Mouse (Mus musculus): ENCODE results near the gene Trex2. TPM values are rescaled to one million over a fixed set of nuclear protein-coding genes. Genes with fewer than 3 reads are reported as not detected.
A peak's percentile ranks its signal among the peaks of the same experiment; 100 is the strongest.
"Not testable (repeated sequence)": the region's sequence is repeated elsewhere in the genome, so short reads cannot be mapped to it uniquely, and the experiment has no call there.

Gene Trex2
- total RNA-seq, 2 experiments from 2014 or later = not detected

DNA sequence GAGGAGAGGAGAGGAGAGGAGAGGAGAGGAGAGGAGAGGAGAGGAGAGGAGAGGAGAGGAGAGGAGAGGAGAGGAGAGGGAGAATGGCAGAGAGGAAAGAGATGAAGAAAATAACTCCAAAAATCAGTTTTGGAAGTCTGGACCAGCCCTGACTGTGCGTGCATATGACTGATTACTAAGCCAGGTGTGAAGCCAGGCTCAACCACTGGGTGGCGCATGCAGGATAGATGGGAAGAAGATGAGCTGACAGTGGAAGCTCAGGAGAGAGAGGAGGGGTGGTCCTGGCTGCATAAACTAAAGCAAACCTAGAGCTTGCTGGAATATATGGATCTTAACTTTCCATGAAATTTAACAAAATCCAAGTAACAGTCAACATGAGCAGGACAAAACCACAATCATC lies 16.8 kb upstream of the Trex2 start:
- peak; percentile 61 to 79 for DNase-seq
- intact Hi-C loops (cut with DNase I) = loop anchor here (1.0 to 10.0 kb wide), 3 partner anchors 41 to 397 kb away; no protein-coding TSS in a partner anchor

DNA sequence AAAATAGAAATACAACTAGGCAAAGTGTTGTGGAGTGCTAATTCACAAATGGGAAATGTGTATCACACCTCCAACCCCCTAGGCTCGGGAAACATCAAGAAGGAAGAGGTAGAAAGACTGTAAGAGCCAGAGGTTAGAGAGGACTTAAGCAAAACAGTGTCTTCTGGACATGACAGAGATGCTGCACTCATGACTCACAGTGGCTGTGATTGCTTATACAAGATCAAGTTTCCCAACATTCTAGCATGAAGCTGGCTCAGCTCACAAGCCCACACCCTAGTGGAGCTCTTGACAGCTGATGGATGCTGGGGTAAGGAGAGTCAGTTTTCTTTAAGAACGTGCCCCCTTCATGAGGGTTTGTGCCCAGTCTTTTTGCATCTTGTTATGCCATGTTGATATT lies 6.3 kb upstream of the Trex2 start:
- intact Hi-C loops (cut with DNase I) = no loop called here
- no peak for DNase-seq

DNA sequence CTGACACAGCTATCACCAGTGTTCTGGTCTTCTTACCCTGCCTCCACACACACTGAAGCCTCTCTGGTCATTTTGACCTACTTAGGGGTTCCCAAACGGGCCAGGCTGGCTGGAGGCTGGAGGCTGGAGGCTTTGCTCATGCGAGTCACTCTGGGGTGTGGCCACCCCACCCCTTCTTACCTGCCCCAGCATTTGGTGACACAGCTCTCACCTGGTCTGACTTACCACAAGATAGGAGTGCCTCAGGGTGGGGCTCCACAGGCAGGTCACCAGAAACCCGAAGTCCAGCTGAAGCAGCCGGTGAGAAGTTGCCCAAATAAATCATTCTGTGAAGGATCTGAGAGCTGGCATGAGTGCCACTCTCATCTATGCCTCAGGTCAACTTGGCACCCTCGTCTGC lies 2.3 kb downstream of the Trex2 start:
- intact Hi-C loops (cut with DNase I) = loop anchor here (5.0 kb wide), 1 partner anchor 121 kb away; no protein-coding TSS in a partner anchor
- DNase-seq = no peak

DNA sequence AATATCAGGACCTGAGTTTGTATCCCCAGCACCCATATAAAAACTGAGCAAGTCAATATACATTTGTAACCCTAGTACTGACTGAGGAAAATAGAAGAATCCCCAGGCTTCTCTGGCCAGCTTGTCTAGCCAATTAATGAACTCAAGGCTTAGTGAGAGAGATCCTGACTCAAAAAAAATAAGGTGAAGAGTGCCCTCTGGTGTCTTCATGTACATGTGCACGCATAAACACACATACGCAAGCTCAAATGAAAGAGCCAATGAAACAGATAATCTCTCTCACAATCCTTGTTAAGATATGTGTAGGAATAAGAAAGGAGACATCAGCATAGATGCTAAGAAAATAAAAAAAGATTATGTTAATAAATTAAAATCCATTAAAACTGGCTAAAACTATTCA lies 5.1 kb downstream of the Trex2 start:
- no peak for DNase-seq
- intact Hi-C loops (cut with DNase I) = loop anchor here (5.0 kb wide), 1 partner anchor 118 kb away; no protein-coding TSS in a partner anchor

DNA sequence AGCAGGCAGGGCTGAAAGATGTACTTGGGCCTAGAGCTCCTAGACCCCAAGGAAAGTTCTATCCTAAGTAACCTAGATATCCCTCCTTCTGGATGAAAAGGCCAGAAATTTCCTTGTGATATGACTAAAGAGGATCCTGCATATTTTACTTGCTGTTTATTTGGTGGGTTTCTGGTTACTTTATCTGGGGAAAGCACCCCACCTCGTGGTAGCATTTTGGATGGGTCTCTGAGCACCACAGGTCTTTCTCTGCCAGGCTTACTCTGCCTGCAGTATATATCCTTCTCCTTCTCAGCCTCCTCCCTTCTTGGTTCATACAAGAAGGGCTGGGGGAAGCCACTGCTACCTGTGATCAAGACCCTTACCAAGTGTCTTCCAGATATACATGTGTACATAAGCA lies 22.4 kb downstream of the Trex2 start:
- intact Hi-C loops (cut with DNase I) = no loop called here
- no peak for DNase-seq

DNA sequence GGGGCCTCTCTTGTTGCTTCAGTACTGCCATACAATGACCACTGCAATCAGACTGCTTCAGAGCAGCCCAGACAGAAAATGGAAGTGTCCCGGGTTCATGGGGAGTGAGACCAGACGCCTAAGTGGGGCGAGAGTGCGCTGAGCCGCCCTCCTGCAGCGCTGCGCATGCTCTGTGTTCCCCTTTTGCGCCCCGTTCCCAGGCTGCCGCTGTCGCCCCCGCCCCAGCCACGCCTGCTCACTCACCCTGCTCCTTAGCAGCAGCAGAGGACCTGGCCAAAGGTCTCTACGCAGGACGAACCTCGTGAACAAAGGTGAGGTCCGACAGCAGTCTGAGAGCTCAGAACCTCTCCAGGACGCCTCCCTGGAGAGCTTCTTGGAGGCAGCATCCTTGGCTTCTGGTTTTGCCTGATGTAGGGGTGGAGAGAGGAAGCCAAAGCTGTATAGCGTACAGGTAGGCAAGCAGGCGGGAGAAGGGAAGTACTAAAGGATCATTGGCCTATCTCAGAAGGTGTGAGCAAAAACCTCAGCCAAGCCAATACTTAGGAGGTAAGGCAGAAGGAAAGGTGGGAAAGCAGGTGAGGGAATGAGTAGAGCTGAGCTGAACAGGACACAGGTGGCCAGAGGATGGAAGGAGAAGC lies 24.1 kb downstream of the Trex2 start, which contains the start of gene Zfp92:
Gene Zfp92 (plus strand): TSS at position 217 of the 638 bp plus-strand sequence.
- intact Hi-C loops (cut with DNase I) = no loop called here
- no peak for DNase-seq

DNA sequence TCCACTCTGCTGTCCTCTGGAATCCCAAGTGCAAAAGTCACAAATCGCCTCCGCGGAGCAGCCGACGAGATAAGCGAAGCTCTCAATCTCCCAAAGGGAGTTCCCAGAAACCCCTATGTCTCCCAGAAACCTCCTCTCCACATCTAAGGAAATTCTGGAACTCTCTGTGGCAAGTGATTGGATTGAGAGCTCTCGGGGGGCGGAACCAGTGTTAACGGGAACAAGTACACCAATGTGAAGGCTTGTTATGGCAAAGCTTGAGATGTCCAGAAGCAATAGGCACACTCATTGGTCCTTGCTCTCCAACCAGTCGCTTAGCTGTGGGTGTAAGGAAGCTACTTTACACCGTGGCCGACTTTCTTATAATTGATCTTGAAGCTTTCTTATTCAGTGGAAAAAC lies 33.5 kb downstream of the Trex2 start:
- intact Hi-C loops (cut with DNase I) = no loop called here
- DNase-seq = no peak

DNA sequence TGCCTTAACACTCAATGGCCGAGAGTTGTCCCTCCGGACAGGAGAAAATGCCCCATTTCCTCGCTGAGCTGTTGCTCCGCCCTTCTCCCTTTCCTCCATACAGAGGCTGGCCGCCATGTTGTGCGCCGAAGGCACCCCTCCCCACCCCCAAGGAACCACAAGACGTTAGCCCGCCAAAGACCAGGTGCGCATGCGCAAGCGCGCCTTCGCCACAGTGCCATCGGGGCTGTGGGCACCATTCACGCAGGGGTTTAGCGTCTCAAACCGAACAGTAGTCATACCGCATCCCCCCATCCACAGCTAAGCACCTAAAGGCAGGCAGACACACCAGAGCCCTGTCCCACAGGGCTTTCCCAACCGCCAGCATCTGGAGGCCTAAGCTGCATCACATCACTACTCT lies 34.2 kb downstream of the Trex2 start:
- intact Hi-C loops (cut with DNase I) = no loop called here

DNA sequence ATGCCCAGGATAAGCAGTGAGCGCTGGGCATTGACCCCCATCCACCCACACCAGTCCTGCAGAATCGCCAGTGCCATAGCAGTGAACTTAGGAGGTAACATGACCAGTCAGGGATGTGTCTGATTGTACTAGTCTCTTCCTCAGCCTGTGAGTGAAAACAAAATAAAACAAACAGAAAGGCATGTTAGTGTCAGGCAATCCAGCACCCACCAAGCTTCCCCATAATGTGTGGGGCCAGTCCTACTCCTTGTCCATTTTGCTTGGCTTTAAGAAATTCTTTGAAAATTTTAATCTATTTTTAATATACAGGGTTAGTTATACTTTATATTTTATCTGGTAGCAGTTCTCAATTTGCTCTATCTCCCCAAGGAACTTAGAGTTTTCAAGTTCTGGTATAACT lies 36.5 kb downstream of the Trex2 start, which contains the start of gene Gm18336:
Gene Gm18336 (minus strand): TSS at position 101 of the 400 bp plus-strand sequence.
- intact Hi-C loops (cut with DNase I) = loop anchor here (1.0 kb wide), 1 partner anchor 22 kb away; no protein-coding TSS in a partner anchor
- DNase-seq = not testable (repeated sequence)

More for the DNA sequence above, 34.2 kb downstream of the Trex2 start:
- DNase-seq = no peak

DNA sequence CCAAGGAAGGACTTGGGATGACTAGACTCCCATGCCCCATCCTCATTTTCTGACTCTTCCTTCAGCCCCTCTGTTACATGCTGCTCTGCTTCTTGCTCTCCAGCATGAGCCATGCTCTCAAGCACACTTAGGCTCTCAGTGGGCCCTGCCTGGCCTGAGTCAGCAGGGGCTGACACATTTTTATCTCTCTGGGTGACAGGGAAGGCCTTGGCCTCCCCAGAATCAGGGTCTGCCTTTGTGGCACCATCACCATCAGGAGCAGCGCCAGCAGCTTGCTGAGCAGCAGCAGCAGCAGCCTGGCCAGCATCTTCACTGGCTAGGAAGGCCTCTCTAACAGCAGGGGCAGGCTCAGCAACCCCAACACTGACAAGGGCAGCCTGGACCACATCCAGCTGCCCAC lies 38.7 kb downstream of the Trex2 start:
- intact Hi-C loops (cut with DNase I) = no loop called here
- no peak for DNase-seq

DNA sequence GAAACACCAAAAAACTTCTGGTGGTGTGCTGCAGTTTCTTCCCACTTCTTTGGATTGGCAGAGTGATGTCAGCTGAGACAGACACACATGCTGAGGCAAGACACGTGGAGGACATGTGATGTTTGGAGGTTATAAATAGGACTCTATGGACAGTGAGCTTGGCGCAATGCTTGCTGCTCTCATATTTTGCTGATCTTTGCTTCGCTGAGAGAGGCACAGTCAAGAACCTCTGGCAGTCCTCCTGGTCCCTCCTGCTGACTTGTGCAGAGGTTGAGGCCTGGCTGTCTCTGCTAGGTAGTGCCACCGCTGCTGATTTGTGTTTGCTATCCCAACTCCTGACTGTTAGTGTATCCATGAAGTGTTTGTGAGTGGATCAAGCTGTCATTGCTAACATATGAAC lies 43.7 kb downstream of the Trex2 start:
- intact Hi-C loops (cut with DNase I) = no loop called here
- DNase-seq = no peak

DNA sequence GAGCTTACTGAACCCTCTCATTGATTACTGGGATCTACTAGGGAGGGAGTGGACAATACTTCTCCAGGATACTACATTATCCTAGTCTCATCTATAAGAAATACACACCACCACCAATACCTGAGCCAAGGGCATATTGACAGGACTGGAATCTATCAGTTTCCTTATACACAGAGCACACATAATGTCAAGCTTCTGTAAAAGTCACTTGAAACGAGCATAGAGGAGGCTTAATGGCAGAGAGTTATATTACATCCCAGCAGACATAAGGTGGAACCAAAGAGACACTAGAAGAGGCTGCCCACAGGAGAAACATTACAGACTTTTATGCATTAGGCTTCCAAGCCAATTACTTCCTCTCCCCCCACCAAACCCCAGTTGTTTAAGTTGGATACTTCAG lies 50.2 kb downstream of the Trex2 start:
- no peak for DNase-seq

DNA sequence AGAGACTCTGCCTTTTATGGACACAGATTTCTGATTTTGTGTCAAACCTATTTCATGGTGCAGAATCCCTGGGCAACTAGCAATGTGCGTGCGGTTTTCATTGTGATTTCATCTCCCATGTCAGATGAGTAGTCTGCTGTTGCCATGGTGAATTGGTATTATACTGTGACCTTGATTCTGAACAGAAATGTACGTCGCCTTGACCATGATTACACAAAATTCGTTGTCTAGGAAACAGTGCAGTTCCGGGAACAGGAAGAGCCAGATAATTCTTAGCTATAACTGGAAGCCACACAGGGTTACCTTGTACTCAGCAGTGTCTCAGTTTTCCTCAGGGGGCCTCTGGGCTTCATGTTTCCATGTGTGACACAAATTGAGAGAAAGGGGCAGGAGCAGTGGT lies 50.7 kb downstream of the Trex2 start:
- intact Hi-C loops (cut with DNase I) = no loop called here
- no peak for DNase-seq

More for the DNA sequence above, 50.2 kb downstream of the Trex2 start:
- intact Hi-C loops (cut with DNase I) = no loop called here

Other genes with a start within 250 kb of the Trex2 start
- 1 to 10 TPM in 1 of 2 experiments, under 1 TPM in 1; 0.19 to 3.5 TPM for gene Xlr3b, start 243.1 kb downstream of the Trex2 start, total RNA-seq (2021)
- gene Xlr4b, start 221.0 kb downstream of the Trex2 start, total RNA-seq (2021) = 1 to 10 TPM in 1 of 2 experiments, under 1 TPM in 1; 0.36 to 1.4 TPM
- 1 to 10 TPM; 6.3 to 6.4 TPM for gene F8a, start 207.1 kb downstream of the Trex2 start, total RNA-seq (2021)
- gene Xlr4c, start 192.2 kb downstream of the Trex2 start, total RNA-seq (2021) = 1 to 10 TPM in 1 of 2 experiments, not detected in 1; 1.2 TPM
- not detected for gene Xlr3c, start 170.0 kb downstream of the Trex2 start, total RNA-seq (2021)
- gene Xlr5a, start 142.4 kb downstream of the Trex2 start, total RNA-seq (2021) = not detected
- gene Xlr5c, start 142.4 kb downstream of the Trex2 start, total RNA-seq (2021) = not detected
- not detected for gene Gm45015, start 98.5 kb downstream of the Trex2 start, total RNA-seq (2021)
- 1 to 10 TPM; 4.8 to 5.7 TPM for gene Zfp275, start 92.7 kb downstream of the Trex2 start, total RNA-seq (2021)
- gene Gm18336, start 36.6 kb downstream of the Trex2 start, total RNA-seq (2021) = not detected
- gene Zfp92, start 24.2 kb downstream of the Trex2 start, total RNA-seq (2021) = not detected
- gene Haus7, start 23.7 kb upstream of the Trex2 start, total RNA-seq (2021) = 1 to 10 TPM; 8.3 to 8.8 TPM
- gene Bgn, start 48.3 kb upstream of the Trex2 start, total RNA-seq (2021) = 100 to 1,000 TPM; 216 to 248 TPM
- gene Atp2b3, start 67.7 kb upstream of the Trex2 start, total RNA-seq (2021) = under 1 TPM in 1 of 2 experiments, not detected in 1; 0.14 TPM
- gene Dusp9, start 204.1 kb upstream of the Trex2 start, total RNA-seq (2021) = not detected
- gene Pnck, start 224.8 kb upstream of the Trex2 start, total RNA-seq (2021) = 1 to 10 TPM; 4.3 to 6.8 TPM
- 100 to 1,000 TPM; 109 to 112 TPM for gene Slc6a8, start 237.8 kb upstream of the Trex2 start, total RNA-seq (2021)